Mouse (Mus musculus): ENCODE data around the gene Camp.
A peak's percentile ranks its signal among the peaks of the same experiment; 100 is the strongest.

Gene Camp

GRCm38 (mm10) chr9:109849312-109849758, at the start of gene Camp:
TSS of gene Camp (minus strand) at chr9:109849617.
- peak in 1 of 2 experiments; percentile 25 for DNase-seq (ENCODE audit: low spot score in 2 of 2)

DNA sequence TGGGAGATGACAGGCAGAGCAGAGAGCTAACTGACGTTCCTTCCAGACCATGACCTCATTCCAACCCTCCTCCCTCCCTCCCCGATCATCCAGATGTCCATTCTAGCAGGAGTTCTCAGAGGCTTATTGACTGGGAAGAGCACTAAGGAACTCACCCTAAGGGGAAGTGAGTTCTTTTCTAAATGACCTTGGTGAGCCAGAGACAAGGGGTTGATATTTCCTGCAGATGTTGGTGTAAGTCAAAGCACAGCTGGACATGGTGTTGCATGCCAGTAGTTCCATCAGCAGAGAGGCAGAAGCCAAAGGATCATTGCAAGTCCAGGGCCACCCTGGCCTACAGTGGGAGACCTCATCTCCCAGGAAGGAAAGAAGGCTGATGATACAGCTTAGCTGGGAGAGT, 48.6 kb upstream of the Camp start:
- DNase-seq (ENCODE audit: low spot score in 2 of 2): no peak

DNA sequence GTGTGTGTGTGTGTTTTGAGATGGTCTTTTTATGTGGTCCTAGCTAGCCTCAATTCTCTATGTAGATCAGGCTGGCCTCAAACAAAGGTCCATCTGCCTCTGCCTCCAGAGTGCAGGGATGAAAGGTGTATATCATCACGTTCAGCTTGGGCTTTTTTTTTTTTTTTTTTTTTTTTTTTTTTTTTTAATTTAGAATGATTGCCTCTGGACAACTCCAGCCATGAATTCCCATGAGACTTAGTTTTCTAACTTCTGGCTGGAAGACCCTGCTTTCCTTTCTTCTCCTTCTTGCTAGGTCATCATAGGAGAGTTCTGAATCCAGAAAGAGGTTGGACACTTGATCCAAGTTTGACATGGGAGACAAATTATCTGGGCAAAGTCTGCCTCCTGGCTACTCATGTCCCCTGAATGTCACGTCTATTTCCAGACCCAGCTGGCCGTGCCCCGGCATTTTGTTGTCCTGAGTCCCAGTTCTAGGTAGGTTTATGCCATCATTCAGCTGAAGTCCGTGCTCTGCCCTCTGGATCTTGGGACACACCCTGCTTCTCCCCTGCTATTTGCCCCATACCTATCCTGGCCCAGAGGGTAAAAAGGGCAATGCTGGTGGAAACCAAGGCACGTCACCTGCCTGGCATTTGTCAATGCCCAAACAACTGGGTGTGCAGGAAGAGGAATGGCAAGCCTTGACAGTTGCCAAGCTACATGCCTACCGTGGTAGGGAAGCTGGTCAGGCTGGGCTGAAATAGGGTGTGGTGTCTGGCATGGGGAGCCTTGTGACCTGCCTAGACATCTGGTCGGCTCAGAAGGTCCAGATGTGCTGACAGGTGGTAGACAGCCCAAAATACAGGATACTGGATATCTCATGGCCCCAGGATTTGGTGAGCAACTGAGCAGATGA, 47.1 kb upstream of the Camp start:
- DNase-seq (ENCODE audit: low spot score in 2 of 2): no peak

DNA sequence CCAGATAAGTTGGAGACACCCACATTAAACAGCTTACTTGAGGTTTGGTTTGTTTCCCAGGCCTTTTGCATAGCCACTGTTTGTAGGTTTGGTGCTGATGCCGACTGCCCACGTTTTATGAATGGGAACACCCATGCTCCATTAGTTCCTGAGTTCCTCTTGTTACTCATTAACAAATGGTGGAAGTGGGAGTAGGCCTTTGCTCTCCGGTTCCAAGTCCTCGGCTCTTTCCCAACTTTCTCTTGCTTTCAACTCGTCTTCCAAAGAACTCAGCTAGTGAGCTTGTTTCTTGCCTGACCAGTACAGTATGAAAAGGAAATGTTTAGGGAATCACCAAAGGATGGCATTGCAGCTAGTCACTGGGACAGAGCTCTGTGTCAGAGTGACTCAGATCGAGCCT, 46.2 kb upstream of the Camp start:
- no peak for DNase-seq (ENCODE audit: low spot score in 2 of 2)

GRCm38 (mm10) chr9:109894413-109895090, 45.1 kb upstream of the Camp start:
- DNase-seq (ENCODE audit: low spot score in 2 of 2): peak; percentile 47 to 51

DNA sequence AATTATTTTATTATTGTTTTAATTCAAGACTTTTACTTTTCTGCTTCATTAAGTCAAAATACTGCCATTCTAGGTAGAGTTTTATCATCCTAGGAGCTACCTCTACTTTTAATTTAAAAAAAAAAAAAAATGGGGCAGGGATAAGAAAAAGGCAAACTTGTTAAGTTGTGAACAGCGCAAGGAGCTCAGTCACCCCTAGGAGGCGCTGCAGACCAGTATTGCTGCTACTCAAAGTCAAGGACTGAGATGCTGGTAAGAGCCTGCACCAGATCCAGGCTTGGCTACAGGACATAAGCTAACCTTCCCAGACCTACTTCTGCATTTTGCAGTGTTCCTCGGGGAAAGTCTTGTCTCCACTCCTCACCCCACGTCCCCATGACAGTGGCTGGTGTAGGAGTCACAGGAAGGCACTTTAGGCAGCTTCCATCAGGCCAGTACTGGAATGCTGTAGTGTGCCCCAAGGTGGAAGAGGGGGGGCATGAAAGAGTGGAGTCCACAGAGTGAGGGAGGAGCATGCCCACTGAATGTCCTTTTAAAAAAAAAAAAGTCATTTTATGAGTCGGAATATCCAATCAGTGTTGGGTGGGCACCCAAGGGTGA, 43.3 kb upstream of the Camp start:
- peak; percentile 44 to 58 for DNase-seq (ENCODE audit: low spot score in 2 of 2)

DNA sequence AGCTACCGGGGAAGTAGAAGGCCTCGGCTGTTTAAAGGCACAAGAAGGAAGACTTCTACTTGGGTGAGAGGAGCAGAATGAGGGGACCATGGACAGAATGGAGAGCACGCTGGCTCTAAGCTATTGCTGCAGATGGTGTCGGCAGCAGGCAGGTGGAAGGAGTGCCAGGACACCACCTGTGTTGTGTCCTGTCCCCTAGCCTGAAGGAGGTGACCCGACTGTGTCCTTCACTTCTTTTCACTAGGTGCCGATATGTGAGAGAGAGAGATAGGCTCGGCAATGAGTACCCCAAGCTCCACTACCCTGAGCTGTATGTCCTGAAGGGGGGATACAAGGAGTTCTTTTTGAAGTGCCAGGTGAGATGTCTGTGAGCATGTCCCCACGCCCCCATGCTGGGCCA, 42.1 kb upstream of the Camp start:
- DNase-seq (ENCODE audit: low spot score in 2 of 2): no peak

DNA sequence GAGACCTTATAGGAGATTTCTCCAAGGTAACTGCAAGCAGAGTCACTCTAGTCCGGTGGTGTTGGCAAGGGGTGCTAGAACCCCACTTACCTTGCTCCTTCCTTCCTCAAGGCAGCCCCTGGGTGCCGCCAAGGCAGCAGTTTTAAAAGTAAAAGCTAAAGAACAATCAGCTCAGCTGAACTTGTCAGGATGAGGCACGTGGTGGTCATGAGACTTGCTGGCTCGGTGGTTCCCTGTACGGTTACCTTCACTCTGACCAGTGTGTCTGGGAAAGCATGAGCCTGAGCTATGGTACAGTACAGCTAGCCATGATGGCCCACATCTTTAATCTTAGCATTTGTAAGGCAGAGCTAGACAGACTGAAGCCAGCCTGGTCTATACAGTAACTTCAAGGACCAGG, 37.9 kb upstream of the Camp start:
- DNase-seq (ENCODE audit: low spot score in 2 of 2): no peak

DNA sequence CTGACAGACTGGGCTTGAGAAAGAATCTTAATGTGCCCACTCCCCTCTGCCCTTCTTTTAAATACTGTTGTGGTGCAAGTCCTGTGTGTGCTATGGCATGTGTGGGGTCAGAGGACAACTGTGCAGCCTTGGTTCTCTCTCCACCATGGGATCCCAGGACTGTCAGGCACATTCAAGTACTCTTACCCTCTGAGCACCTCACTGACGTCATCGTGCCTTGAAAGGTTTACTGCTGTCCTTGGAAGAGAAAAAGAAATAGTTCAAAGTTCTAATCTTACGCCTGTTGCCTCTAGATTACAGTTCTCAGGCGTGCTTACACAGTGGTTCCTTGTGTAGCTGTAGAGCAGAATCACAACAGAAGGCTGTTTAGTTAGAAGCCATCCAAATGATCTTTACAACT, 36.8 kb upstream of the Camp start:
- DNase-seq (ENCODE audit: low spot score in 2 of 2): no peak

GRCm38 (mm10) chr9:109879305-109879704, 29.9 kb upstream of the Camp start:
- DNase-seq (ENCODE audit: low spot score in 2 of 2): no peak

DNA sequence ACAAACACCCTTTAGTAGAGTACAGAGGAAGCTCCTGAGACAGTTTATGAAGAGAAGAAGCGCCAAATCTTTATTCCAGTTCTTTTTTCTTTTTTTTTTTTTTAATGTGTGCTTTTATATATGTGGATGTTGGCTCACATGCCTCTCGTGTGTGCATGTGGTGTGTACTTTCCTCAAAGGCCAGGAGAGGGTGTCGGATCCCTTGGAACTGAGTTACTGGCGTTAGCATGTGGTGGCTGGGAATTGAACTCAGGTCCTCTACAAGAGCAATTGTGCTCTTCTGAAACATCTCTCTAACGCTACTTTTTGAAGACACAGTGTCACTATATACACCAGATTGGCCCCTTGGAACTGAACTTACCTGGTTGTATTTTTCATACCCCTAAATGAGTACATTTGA, 28.2 kb upstream of the Camp start:
- DNase-seq (ENCODE audit: low spot score in 2 of 2): no peak

- no peak for DNase-seq (ENCODE audit: low spot score in 2 of 2)
Measured at GRCm38 (mm10) chr9:109876756-109877155, 27.3 kb upstream of the Camp start.

DNA sequence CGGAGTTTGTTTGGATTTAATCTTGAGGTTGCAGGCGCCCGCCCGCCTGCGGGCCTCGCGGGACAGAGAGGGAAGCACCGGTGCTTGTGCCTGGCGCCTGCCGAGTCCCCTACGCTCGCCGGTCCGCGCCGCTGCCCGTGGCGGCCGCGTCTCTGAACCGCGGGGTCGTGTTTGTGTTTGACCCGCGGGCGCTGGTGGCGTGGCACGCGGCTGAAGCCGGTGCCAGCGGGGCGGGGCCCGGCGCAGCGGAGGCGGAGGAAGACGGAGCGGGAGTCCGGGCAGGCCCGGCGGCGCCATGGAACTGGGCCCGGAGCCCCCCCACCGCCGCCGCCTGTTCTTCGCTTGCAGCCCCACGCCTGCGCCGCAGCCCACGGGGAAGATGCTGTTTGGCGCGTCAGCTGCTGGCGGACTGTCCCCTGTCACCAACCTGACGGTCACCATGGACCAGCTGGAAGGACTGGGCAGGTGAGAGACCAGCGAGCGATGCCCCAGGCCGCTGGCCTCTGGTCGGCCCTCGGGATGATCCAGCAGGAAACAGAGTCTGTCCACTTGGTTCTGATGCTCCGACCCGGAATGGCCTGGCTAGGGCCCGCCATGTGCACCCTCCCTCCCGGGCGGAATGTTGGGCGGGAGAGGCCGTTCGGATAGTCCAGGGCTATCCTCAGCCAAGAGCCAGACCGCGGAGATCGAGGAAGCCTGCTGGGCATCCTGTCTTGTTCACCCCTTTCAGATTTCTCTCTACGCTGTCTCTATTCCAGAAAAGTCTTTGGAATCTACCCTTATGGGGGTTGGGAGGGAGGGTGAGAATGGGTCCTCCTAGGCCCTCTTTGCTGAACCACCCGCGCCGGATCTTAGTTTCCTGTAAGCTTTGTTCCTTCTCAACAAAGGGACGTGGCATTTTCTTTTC, 26.5 kb upstream of the Camp start:
- peak in 1 of 2 experiments; percentile 18 for DNase-seq (ENCODE audit: low spot score in 2 of 2)

DNA sequence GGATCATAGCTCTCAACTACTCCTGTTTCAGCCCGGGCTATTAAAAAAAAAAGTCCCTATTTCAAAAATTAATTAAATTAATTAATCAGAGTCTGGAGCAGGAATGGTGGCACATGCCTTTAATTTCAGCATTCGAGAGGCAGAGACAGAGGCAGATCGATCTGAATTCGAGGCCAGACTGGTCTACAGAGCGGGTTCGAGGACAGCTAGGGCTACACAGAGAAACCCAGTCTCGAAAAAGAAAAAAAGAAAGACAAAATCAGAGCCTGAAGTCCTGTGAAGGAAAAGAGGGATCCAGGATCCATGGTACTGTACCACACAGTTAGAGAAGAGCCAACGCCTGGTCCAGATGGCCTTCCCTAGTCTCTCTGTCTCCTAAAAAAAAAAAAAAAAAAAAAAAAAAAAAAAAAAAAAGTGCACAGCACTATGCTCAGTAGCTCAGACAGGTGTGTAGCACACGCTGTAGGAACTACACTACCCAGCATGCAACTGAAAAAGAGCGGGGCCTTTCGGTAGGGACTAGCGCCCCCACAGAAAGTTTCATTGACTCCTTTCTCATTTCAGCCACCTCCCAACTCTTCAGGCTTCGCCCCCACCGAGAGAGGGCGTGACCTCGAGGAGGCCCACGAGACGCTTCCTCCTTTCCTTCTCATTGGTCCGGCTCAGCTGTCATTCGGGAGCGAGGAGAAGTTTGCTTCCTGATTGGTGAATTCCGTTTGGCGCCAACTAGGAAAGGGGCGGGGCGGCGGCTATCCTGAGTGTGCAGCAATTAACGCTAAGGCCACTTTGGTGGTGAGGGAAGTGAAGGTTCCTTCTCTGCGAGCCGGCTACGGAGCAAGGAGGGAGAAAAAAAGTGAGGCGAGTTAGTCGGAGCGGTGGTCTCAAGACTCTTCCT, 25.6 kb upstream of the Camp start, which contains the start of gene Cdc25a:
TSS of gene Cdc25a (plus strand) at position 783 of the 895 bp plus-strand sequence.
- peak; percentile 98 to 99 for DNase-seq (ENCODE audit: low spot score in 2 of 2)

GRCm38 (mm10) chr9:109870983-109871572, 21.7 kb upstream of the Camp start:
- no peak for DNase-seq (ENCODE audit: low spot score in 2 of 2)

DNA sequence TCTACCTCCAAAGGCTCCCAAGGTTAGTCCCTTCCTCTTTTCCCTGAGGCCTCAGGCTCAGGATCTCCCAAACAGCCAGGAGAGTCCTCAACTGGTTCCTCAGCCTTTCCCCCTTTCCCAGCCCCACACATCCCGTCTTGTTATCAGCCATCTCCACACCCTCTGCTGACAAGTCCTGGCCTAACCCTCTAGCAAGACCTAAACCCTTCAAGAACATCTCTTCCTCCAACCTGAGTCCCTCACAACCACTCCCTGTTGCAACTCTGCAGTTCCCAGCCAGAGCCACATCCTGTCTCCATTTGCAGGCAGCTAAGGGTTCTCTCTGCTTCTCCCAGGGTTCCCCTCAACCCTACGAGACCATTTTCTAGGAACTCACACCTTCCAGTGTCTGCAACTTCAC, 16.8 kb upstream of the Camp start:
- no peak for DNase-seq (ENCODE audit: low spot score in 2 of 2)

GRCm38 (mm10) chr9:109863085-109863484, 13.7 kb upstream of the Camp start:
- DNase-seq (ENCODE audit: low spot score in 2 of 2): no peak

DNA sequence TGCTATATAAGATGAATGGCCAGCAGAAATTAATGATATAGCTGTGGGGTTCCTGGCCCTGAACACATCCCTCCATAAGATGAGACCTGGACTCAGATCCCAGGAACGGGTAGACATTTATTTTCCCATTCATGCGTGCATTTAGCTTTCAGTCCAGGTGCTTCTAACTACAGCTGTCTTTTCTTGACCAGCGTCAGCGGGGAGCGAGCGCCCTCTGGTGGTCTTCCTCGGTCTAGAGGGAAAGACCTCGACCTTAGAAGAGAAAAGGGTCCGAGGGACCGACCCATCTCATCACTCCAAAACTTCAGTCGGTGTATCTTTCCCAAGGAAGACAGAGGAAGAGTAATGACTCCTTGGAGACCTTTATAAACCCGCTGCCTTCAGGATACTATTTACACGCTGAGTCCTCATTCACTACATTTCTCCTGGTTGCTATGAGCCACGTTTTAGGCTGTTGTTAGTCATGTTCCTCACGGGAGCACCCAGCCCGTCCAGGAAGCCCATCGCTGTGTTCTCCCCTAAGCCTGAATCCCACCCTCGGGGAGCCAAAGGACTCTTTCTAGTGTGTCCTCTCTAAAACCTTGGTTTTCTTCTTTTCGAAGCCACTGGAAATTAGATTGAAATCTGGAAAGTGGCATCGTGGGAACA, 13.1 kb upstream of the Camp start:
- DNase-seq (ENCODE audit: low spot score in 2 of 2): peak; percentile 57 to 72

GRCm38 (mm10) chr9:109855947-109856346, 6.5 kb upstream of the Camp start:
- DNase-seq (ENCODE audit: low spot score in 2 of 2): no peak

Measured in spleen, postnatal 36 days (tissue).